Mouse (Mus musculus) 3T3-L1 (cell line): ENCODE measurements at regions not wholly inside any gene's neighbourhood (a gene's known extent, or its start where the extent isn't known, plus 50 kb on each side); places are given as distances from the start of the nearest gene placed in this dataset.

ENCODE experiments used
- DNase-seq: peaks from one replicate; pipeline ENCODE4 v3.0.0-alpha.2; 2015; ENCODE audit warnings: low read depth, low spot score

DNA sequence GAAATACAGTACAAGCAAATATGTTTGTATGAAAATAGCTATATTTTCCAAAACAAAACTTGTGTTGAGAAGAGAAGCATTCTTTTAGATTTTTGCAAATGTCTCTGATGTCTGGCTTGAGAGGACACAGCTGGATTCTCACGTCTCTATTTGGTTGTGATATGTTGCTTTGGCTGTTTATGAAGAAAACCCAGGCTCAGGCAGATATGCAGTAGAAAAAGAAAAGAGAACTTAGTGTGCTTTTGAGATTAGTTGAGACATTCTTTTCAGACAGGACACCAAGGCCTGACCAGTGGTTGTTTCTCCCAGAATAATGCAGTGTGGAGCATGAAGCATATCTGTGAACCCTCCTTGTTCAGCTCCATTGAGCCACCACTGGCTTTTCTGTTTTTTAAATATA, 178.8 kb upstream of the Mamld1 start:
- no peak for DNase-seq

DNA sequence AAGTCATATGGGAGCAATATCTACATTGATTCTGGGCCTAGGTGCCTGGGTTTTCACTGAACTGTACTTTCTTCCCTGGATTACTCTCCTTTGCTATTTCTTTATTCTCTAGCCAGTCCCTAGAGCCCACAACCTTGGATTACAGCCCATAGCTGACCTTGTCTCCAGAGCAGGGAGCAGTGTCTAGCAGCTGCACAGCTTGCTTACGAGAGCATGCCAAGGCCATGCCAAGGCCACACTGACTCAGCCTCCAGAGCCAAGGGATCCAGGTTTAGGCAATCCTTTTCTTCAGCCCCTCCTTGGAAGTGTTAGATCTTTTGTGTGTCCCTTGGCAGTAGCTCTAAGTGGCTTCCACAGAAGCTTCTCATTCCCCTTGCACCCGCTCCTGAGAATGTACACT, 168.7 kb upstream of the Mamld1 start:
- peak; percentile 71 for DNase-seq

DNA sequence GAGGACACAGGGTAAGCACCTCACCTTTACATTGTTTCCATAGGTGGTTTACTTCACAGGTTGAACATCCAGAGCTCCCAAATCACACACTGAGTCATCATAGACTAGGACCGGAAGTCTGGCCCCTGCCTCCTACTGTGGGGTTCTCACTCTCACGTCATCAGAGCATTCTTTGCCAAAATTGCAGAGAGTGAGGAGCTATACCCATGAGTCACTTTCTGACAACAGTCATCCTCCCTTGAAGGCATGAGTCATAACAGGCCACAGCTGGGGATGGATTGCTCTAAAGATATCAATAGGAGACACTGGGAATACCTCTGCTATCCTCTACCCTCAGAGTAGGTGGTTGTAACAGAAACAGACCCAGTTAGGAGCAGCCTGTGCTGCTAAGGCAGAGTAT, 166.6 kb upstream of the Mamld1 start:
- DNase-seq: peak; percentile 88

DNA sequence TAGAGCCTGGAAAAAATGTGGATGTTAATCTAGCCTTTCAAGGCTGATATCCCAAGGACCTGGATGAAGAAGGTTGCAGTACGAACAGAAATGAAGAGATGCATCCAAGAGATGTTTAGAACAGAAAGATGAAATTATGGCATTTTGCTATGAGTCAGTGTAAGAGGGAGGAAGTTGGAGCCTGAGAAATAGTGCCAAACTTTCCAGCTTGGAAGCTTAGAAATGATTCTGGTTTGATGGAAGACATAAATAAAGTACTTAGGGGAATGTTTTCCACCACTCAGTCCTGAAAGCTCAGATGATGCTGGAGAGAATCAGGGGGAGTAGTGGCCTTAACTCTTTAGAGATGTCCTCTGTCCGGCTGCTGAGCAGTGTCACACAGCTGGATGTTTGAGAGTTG, 155.5 kb upstream of the Mamld1 start:
- no peak for DNase-seq

DNA sequence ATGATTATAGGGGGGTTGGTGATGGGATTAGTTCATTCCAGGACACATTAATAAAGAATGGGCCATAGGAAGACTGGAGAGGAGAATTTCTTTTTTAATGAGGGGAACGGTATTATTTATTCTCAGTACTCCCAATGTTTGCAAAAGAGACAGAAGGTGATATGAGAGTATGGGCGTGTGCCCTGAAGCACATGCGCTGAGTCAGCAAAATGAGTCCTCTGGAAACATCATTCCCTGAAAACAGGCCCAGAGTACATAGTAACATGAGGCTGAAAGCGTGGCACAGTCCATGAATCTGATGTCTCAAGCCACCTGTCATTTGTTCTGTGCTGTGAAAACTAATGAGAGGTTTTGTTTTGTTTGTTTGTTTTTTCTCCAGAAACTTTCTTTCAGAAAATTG, 154.5 kb upstream of the Mamld1 start:
- no peak for DNase-seq

DNA sequence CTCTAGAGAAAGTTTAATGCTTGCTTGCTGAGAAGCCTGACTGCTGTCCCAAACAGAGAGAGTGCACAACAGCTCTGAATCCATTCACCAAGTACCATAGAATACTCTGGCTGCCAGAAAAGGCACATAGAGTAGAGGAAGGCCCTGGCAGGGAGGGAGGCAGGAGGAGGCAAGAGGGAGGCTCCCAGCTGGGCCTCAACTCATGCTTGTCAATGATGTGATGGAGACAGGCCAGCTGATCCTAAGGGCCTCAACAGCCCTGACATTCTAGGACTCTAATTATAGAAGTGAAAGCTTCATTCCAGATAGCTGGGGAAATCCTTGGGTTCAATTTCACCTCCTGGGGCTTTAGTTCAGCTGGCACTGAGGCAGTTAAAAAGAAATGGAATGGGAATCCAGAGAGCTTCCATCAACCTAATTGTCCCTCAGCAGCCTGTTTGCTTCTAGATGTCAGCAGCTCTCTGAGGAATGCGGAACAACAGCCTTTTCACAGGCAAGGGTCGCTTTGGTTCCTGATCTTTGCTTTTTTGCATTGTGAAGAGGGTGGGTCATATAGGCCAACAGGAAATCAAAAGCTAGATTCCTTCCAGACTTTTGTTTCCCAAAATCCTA, 152.8 kb upstream of the Mamld1 start:
- DNase-seq: no peak

DNA sequence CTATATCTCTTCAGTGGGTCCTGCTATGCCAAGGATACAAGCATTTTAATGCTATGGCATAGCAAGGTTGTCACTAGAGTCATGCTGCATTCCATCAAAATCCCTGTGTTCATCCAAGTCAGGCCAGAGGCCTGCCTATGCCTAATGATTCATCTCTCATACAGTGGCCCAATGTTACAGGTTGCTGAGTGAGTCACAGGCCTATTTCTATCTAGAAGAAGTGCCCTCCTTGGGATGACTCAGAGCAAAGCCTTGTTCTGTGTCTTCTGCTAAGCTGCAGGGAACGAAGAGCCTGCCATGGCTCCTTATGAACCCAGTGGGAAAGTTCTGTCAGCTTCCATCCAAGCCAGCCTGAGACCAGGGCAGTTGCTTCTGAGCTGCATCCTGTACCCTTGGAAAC, 151.2 kb upstream of the Mamld1 start:
- peak; percentile 50 for DNase-seq

DNA sequence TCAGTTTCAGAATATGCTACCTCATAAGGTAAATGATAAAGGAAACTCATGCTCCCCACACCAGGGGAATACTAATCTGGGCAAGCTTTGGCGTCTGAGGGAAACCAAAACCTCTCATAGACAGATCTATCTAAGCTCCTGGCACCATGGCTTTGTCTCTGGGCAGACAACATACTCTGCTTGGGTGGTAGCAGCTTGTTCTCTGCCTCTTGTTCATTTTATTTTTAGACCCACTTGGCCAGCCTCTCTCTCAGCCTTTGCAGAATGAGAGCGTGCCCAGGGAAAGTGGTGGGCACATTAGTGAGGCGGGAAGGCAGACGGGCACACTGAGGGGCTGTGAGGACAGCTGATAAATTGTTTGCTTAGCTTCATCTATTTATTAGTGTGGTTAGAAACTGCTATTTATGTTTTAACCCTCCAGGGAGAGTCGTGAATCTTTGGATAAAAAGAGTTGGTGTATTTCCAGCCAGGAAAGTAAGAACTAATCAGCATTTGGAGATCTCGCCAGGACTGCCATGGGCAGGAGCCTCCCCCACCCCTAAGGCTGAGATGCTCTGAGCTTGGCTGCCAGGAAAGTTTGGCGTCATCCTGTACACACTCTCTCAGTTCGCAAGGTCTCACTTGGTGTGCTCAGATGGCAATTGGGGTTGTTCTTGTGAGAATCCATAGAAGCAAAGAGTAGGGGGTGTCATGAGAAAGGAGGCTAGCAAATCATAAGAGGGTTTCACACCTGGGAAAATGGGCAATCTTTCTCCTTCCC, 150.2 kb upstream of the Mamld1 start:
- no peak for DNase-seq

DNA sequence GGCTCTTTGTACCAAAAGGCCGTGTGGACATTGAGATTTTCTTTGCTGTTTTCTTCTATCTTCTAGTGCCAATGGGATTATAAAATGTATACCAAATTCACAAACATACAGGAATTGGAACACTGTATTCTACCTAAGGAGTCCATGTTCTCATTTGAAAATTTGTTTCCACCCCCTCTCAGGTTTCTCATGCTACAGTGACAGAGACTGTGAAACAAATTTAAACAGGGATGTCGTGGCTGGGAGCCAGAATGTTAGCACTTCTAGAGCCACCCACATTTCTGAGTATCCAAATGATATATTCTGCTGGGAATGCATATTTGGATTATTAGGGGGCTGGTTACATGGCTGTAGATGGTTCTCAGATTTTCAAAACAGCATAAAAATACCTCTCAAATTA, 124.4 kb upstream of the Mamld1 start:
- DNase-seq: peak; percentile 1

DNA sequence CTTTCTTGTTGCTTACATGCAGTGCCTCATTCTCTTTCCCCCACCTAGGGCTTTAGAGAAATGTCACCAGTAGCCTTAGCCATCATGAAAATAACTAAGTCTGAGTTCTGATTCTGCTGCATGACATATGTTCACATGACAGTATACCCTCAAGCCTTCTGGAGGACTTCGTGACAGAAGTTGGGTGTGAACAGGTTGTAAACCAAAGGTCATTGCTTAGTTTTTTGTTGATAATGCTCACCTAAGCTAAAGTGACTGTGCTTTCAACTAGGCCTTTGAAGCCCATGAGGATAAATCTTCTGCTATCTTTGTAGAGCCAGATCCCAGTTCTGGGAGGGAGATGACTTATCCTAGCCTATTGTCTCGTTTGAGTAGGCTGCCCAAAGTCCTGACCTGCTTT, 118.1 kb upstream of the Mamld1 start:
- DNase-seq: no peak

DNA sequence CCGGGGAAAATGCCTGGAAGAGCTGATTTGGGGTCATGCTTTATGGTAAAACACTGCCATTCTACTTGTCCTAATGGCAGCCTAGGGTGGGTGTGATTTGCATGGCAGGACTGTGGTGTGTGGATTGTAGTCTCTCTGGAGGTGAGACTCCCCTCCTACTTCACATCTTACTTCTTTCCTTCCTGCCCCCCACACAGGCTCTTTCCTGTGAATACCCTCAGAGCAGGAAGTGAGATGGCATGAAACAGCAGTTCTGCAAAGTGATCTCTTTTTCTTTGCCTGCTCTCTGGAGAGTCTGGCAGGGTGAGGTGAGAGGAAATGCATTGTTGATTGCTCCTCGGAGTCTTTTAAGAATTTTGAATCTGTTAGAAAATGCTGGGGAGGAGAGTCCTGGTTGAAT, 104.7 kb upstream of the Mamld1 start:
- no peak for DNase-seq

DNA sequence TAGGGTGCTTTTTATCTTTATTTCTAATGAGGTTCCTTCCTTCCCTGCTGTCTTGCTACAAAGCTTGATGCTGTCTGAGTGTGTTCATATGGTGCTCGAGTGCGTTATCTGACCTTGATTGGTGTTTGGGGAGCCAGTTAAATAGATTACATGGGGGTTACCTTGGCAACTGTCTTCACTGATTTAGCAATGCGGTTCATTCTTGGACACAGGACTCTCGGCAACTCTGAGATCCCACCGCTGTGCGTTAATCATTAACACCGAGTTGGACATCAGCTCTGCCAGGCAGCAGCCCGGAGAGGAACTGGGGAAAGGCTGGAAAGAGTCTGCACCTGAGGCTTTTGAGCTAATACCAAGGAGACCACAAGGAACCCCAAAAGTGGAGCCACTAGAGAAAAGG, 104.0 kb upstream of the Mamld1 start:
- DNase-seq: no peak

DNA sequence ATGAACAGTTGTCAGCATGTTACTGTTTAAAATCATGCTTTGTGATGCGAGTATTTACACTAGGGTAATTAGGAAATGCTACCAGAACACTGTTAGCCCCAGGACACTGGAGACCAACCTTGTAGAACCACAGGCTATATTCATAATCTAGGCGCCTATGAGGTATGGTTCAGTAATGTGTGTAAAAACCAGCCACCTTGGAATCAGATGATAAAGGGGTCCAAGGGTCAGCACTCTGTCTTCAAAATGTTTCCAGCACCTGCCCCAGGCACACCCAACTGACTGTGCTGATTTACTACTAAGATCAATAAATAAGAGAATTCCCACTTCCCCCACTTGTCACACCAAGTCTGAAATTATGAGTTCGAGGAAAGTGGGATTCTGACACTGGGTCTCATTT, 100.8 kb upstream of the Mamld1 start:
- DNase-seq: no peak

DNA sequence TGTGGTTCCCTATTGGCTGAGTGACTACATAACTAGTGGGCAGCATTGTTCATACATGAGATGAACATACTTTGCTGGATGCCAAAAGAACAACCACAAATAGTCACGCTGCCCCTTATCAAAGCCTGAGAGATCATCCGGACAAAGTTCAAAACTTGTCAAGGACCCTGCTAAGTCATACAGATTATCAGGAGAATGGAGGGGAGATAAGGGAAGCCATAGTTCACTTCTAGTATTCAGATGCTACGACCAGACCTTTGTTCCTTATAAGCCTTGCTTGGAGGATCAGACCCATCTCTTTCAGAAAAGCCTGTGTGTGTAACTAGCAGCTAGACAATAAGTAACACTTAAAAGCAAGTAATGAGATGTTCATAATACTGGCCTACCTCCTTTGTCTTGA, 97.0 kb upstream of the Mamld1 start:
- DNase-seq: peak; percentile 25
